Mouse (Mus musculus) Patski (cell line): ENCODE measurements around the gene Olfr1472. TPM values are rescaled to one million over a fixed set of nuclear protein-coding genes. Genes with fewer than 3 reads are reported as not detected.
"Not testable (repeated sequence)": the region's sequence is repeated elsewhere in the genome, so short reads cannot be mapped to it uniquely, and the experiment has no call there.

Experiments
- ATAC-seq: fragments of 100-300 bp; one replicate; pipeline ENCODE4 v1.8.0; 2021
- CTCF ChIA-PET: fragments of 350-600 bp; sonication (Branson Sonifier 250); formaldehyde crosslinking; loops from one replicate; lab custom pipeline; 2022; ENCODE audit warnings: inconsistent platforms; lab: Charles Lee
- POLR2A ChIA-PET: fragments of 350-600 bp; sonication (Branson Sonifier 250); formaldehyde crosslinking; loops from one replicate; lab custom pipeline; 2022; ENCODE audit warnings: antibody characterized with exemption, inconsistent platforms; lab: Charles Lee
- DNase-seq: peaks from one replicate; pipeline ENCODE4 v3.0.0-alpha.2; 2011; ENCODE audit warnings: low read depth, low spot score
- H3K27me3 ChIP-seq: fragments of 371-371 bp; one replicate; pipeline ENCODE4 v1.5.1; 2021
- CTCF ChIP-seq: fragments of 100-300 bp; IDR thresholded peaks from one replicate; pipeline ENCODE4 v1.5.1; 2021
- in situ Hi-C: fragments of 300-500 bp; cut with MboI; formaldehyde crosslinking; loops from 3 replicates; pipeline ENCODE4 v1.11.1; 2018; ENCODE audit warnings: low pct_unique_long_range_greater_than_20kb, mixed read lengths
- polyA plus RNA-seq: library from polyadenylated mRNA; unstranded; gene quantifications from one replicate; pipeline ENCODE4 v1.2.3, GENCODE M21; 2021

Gene Olfr1472
- polyA plus RNA-seq = not detected

DNA sequence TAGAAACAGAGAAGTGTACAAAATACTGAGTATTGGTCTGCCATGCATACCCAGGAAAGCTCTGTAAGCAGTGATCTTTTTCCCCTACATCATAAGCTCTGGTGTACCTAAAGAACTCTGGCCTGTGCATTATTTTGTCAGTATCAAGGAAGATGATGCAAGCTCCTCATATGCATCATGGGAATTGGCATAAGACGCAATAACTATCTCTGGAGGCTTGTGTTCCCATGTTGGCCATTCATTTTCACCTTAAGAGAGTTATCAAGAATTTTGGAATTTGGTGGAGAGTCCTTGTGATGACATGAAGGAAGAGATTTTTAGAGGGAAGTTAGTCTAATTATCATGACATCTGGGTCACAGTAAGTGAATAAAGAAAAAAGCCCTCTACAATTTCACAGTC is at the start of gene Olfr1472:
TSS of gene Olfr1472 (minus strand) at position 101 of the 400 bp plus-strand sequence.
- ATAC-seq = no peak
- in situ Hi-C loops = no loop called here
- ChIA-PET POLR2A (no interaction called here), CTCF (no interaction called here)
- DNase-seq = no peak
- TF ChIP-seq CTCF = no peak
- no peaks in the 10 kb centered on the region for H3K27me3 ChIP-seq

DNA sequence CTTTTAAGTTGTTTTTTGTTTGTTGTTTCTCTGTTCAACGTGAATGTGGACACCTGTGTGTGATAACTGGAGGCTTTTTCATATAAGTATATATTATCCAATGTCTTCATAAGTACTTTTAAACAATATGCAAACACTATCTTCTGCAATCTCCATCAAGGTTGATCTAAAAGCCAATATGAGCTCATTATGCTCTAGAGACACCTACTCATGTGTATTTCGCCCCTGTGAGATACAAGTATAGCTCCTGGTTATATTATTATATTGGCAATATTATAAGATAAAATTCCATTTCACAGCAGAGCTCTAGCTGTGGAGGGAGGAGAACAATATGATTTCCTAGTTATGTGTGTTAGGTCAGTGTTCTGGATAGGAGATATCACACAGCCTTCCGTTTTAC is 44.4 kb upstream of the Olfr1472 start, which contains the start of gene Olfr1477:
TSS of gene Olfr1477 (plus strand) at position 301 of the 400 bp plus-strand sequence.
- ATAC-seq (no peak), DNase-seq (no peak)
- in situ Hi-C loops = no loop called here
- CTCF ChIA-PET = no interaction called here
- POLR2A ChIA-PET = no interaction called here
- H3K27me3 ChIP-seq = no peaks in the 10 kb centered on the region
- TF ChIP-seq CTCF = no peak

DNA sequence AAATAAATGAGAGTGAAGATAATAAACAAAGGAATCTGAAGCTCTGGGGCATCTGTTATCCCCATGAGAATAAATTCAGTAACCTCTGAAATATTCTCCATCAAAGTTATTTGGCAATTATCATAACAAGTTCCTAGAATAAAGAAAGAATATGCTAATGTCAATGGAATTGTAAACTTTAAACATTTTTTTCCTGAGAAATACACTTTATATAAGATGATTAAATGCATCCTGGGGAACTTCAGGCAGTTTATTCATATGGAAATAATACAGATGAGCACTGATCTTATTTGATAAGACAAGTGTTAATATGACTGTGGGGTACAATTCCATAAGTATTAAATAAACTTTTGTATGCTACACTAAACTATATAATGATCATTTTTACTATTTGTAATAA is 24.2 kb upstream of the Olfr1472 start, which contains the start of gene Olfr1475:
TSS of gene Olfr1475 (minus strand) at position 101 of the 400 bp plus-strand sequence.
- H3K27me3 ChIP-seq = no peaks in the 10 kb centered on the region
- ATAC-seq (no peak), DNase-seq (no peak)
- CTCF ChIA-PET = no interaction called here
- no peak for TF ChIP-seq CTCF
- in situ Hi-C loops = no loop called here
- POLR2A ChIA-PET = no interaction called here

DNA sequence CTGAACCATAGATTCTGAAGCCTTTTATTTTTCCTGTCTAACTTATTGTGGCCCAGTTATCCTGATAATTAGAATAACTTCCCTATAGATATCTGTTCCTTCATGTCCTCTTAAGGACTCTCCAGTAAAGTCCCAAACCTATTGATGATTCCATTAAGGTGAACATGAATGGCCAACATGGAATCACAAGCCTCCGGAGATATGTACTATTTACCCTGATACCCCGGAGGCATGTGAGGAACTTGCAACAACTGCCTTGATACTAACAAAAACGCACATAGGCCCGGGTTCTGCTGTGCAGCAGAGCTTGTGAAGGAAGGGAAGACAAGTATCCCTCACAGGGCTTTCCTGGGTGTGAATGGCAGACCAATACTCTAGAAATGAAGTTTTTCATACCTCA is 13.4 kb upstream of the Olfr1472 start, which contains the start of gene Olfr1474:
TSS of gene Olfr1474 (plus strand) at position 301 of the 400 bp plus-strand sequence.
- DNase-seq, H3K27me3 ChIP-seq, CTCF ChIA-PET, POLR2A ChIA-PET, ATAC-seq: not testable (repeated sequence)
- in situ Hi-C loops = loop anchor here (5.0 kb wide), 1 partner anchor 93 kb away; no protein-coding TSS in a partner anchor

GRCm38 (mm10) chr19:13443109-13443508 is 12.8 kb downstream of the Olfr1472 start, which contains the start of gene Olfr1471:
Gene Olfr1471 (plus strand): TSS chr19:13443409.
- CTCF ChIA-PET, POLR2A ChIA-PET, ATAC-seq, H3K27me3 ChIP-seq, in situ Hi-C loops, DNase-seq: not testable (repeated sequence)

DNA sequence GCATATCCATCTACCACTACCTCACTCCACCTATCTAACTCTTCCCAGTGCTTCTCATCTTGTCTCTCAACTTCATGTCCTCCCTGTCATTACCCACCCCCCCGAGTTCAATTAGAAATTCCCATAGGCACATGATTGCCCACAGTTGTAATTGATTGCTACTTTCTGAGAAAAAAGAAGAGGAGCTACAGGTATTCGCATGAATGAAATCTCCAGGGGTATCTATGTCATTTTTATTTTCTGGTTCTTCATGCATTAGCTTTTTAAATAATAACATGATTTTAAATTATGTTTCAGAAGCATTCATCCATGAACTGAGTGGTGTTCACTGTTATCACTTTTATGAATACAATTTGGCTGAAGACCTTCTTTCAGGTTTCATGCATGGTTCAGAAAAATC is 48.3 kb downstream of the Olfr1472 start, which contains the start of gene Olfr1469:
TSS of gene Olfr1469 (plus strand) at position 301 of the 400 bp plus-strand sequence.
- ChIA-PET POLR2A (no interaction called here), CTCF (no interaction called here)
- in situ Hi-C loops = no loop called here
- no peak for ATAC-seq
- no peak for TF ChIP-seq CTCF
- no peak for DNase-seq
- H3K27me3 ChIP-seq = no peaks in the 10 kb centered on the region

Other genes starting within 250 kb of the Olfr1472 start
- not detected for gene Olfr1463, start 224.8 kb downstream of the Olfr1472 start, polyA plus RNA-seq
- gene Olfr1465, start 140.5 kb downstream of the Olfr1472 start, polyA plus RNA-seq = not detected
- not detected for gene Olfr1466, start 117.2 kb downstream of the Olfr1472 start, polyA plus RNA-seq
- gene Olfr1467, start 93.8 kb downstream of the Olfr1472 start, polyA plus RNA-seq = not detected
- not detected for gene Olfr1469, start 48.2 kb downstream of the Olfr1472 start, polyA plus RNA-seq
- gene Olfr1471, start 12.7 kb downstream of the Olfr1472 start, polyA plus RNA-seq = not detected
- not detected for gene Olfr1474, start 13.5 kb upstream of the Olfr1472 start, polyA plus RNA-seq
- not detected for gene Olfr1475, start 24.1 kb upstream of the Olfr1472 start, polyA plus RNA-seq
- not detected for gene Olfr1477, start 44.5 kb upstream of the Olfr1472 start, polyA plus RNA-seq
- gene Olfr1480, start 71.8 kb upstream of the Olfr1472 start, polyA plus RNA-seq = not detected
- not detected for gene Olfr1484, start 127.4 kb upstream of the Olfr1472 start, polyA plus RNA-seq
- gene Olfr1487, start 161.3 kb upstream of the Olfr1472 start, polyA plus RNA-seq = not detected
- not detected for gene Olfr1489, start 175.5 kb upstream of the Olfr1472 start, polyA plus RNA-seq
- not detected for gene Olfr1490, start 195.0 kb upstream of the Olfr1472 start, polyA plus RNA-seq
- not detected for gene Olfr1491, start 241.2 kb upstream of the Olfr1472 start, polyA plus RNA-seq